Mouse (Mus musculus) liver, adult 2 months (tissue): ENCODE results near the gene Elavl4.

ENCODE experiments used
- CTCF ChIP-seq: fragments of 200-500 bp; IDR thresholded peaks from 2 replicates; pipeline ENCODE4 v1.5.1; 2011; ENCODE audit warnings: low read depth, low read length, control low read depth
- POLR2A ChIP-seq: fragments of 200-500 bp; IDR thresholded peaks from 2 replicates; pipeline ENCODE4 v1.6.1; 2011; ENCODE audit warnings: low read length, control low read depth; ENCODE audit not compliant: insufficient read depth; ENCODE audit errors: extremely low read depth

DNA sequence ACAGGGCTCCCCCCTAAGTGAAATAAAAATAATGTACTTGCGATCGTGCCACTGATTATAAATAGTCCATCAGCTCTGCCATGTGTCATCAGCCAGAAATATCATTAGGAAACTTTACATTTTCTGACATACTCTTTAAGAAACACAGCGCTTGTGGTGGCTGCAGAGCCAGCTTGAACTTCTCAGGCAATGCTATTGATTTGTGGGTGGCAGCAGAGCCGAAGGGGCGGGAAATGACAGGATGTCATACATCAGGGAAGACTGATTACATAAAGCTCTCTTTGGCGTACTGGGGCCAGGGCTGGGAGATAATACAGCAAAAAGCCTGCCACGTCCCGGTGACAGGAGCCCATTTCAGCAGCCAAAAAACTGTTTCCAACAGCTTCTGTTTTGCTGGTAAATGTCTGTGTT, 124.1 kb downstream of the Elavl4 start:
- no peak for TF ChIP-seq CTCF
- TF ChIP-seq POLR2A: no peak
